Comparison of ENCODE assay signal across 8 mouse cellular contexts in the genomic region with DNA sequence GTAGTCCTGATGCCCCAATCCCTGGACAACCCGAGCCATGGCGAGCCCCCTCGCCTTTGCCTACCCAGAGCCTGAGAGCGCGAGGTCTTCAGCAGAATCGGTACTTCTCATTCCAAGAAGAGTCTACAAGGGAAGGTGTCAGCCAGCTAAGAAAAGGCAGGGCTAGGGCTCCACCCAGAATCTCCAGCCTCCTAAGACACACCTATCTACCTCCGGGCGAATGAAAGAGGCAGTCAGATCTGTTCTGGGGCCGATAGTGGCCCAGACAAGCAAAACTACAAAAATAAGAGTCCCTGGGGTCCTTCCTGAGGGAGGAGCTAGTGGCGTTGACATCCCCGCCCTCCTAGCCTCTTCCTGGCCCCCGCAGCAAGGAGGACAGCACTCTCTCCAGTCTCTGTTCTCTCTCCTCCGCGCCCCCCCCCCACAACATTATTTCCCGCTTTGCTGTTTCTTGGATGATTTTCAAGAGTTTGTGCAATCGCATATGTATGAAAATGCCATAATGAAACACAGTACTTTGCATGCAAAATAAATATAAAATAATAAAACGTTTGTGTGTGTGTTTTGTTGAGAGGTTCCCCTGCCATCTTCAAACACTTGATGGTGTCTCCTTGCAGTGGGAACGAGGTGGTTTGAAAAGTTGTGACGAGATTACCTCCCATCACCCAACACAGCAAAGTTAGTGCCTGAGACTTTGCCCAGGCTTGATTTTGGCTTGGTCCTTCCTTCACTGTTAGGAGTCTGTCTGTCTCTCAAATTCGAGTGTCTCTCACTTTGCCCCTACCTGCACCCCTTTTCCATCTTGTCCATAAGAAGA. TPM values are rescaled to one million over a fixed set of nuclear protein-coding genes. Genes with fewer than 3 reads are reported as not detected.
DNase-seq lines count a peak whose midpoint lies in the region; ATAC-seq and TF ChIP-seq lines count a peak whose summit lies in the region.

No protein-coding gene starts in this region.

- no peaks in the 10 kb centered on the region for H3K36me3 ChIP-seq in kidney, embryonic 15.5 days
- peaks cover 13% of the 10 kb centered on the region; the same call in 1 of the 2 replicates for H3K36me3 ChIP-seq in macrophage (ENCODE audit: inconsistent target)

- no peaks in the 10 kb centered on the region for H3K27me3 ChIP-seq in kidney, embryonic 15.5 days

- WGBS in kidney, embryonic 15.5 days = 2% methylated on average over 20 of the region's 20 CpGs
- WGBS in macrophage (ENCODE audit: missing documents) = 1% methylated on average over 18 of the region's 20 CpGs

- peak overlapping the region; percentile 93 for H3K4me3 ChIP-seq in bone marrow macrophage, adult 2 months (ENCODE audit: insufficient read depth, low read length)
- peak overlapping the region; percentile 59 for H3K4me3 ChIP-seq in kidney, embryonic 15.5 days (replicated peaks)
- H3K4me3 ChIP-seq in macrophage (ENCODE audit: inconsistent target) = peak overlapping the region; percentile 91

- no peak for TF ChIP-seq POLR2A in bone marrow macrophage, adult 2 months (IDR thresholded peaks at IDR 0.05; ENCODE audit: borderline replicate concordance, low read depth, low read length)

- peak; percentile 68 for ATAC-seq in granulocyte monocyte progenitor cell, adult 5-6 weeks (replicated peaks; ENCODE audit: poor library complexity, severe bottlenecking)
- ATAC-seq in kidney, embryonic 15.5 days (replicated peaks; ENCODE audit: low FRiP score) = peak; percentile 37; the same call in 1 of the 2 replicates

- DNase-seq in CD4-positive, CD25-positive, alpha-beta regulatory T cell, adult 2 months (ENCODE audit: low read depth, low spot score) = peak; percentile 85
- DNase-seq in spleen, postnatal 36 days (ENCODE audit: low spot score in 2 of 2) = peak; percentile 81 to 84
- DNase-seq in ovary, postnatal 10 days (ENCODE audit: low spot score) = no peak
- no peak for DNase-seq in left cerebral cortex, adult 18-20 months (ENCODE audit: low spot score in 2 of 2)

- peaks cover 58% of the 10 kb centered on the region for H3K79me2 ChIP-seq in macrophage (ENCODE audit: inconsistent target)

- peaks cover 20% of the 10 kb centered on the region for H3K4me1 ChIP-seq in bone marrow macrophage, adult 2 months (ENCODE audit: control insufficient read depth, insufficient read depth, low read length)
- H3K4me1 ChIP-seq in kidney, embryonic 15.5 days = peaks cover 47% of the 10 kb centered on the region

- peak overlapping the region; percentile 92 for H3K4me2 ChIP-seq in kidney, embryonic 15.5 days

- no peaks in the 10 kb centered on the region for H3K9me3 ChIP-seq in kidney, embryonic 15.5 days (replicated peaks)

- no peak for TF ChIP-seq CTCF in bone marrow macrophage, adult 2 months (IDR thresholded peaks at IDR 0.05; ENCODE audit: low read depth, low read length)

- peak overlapping the region; percentile 81 for H3K27ac ChIP-seq in bone marrow macrophage, adult 2 months (ENCODE audit: insufficient read depth, low read depth, low read length)
- H3K27ac ChIP-seq in kidney, embryonic 15.5 days = peak overlapping the region; percentile 81
- peak overlapping the region; percentile 88 for H3K27ac ChIP-seq in macrophage

- peak overlapping the region; percentile 51 for H3K9ac ChIP-seq in kidney, embryonic 15.5 days

RNA-seq across cellular contexts. Expression of gene Ggta1, which starts 1.7 kb away (rescaled TPM):
- 67.5 and 83.4 TPM in 2 replicates for polyA plus RNA-seq in bone marrow macrophage, adult 2 months (2012; ENCODE audit: insufficient read depth, insufficient read length, missing spikeins)
- total RNA-seq in granulocyte monocyte progenitor cell, adult 5-6 weeks (2014; fragmentation: Nextera tagmentation) = 37.2 and 49.6 TPM in 2 replicates
- total RNA-seq in granulocyte monocyte progenitor cell, adult 5-6 weeks (2017) = 72.8 and 82.4 TPM in 2 replicates
- 20.5 and 22.3 TPM in 2 replicates for polyA plus RNA-seq in kidney, embryonic 15.5 days (2015; fragmentation: Nextera tagmentation; extraction: Ambion mirVana)
- 100 to 1,000 TPM in 6 of 26 experiments, 10 to 100 TPM in 19, 1 to 10 TPM in 1; 9.2 to 143 (median 58.4) TPM for total RNA-seq in macrophage (2018; cell fraction: chromatin; rRNA removed)
- total RNA-seq in macrophage (2018; cell fraction: cytosol; rRNA removed) = 100 to 1,000 TPM in 11 of 26 experiments, 10 to 100 TPM in 15; 40.1 to 135 (median 81.6) TPM
- 100 to 1,000 TPM in 11 of 26 experiments, 10 to 100 TPM in 15; 38.3 to 241 (median 91.4) TPM for total RNA-seq in macrophage (2018; cell fraction: nucleus; rRNA removed)
- polyA plus RNA-seq in macrophage (2018) = 86.0 to 211 TPM (median 135 TPM) in 3 replicates
- total RNA-seq in left cerebral cortex, adult 18-20 months (2021) = 1 to 10 TPM; 3.3 to 3.6 TPM

Comparison
In these comparisons a context has a peak if more than half of its experiments do, and no peak if none do; other contexts are left out.
1. DNase-seq: peak in CD4-positive, CD25-positive, alpha-beta regulatory T cell, adult 2 months (single experiment) and spleen, postnatal 36 days (2 of 2); none in ovary, postnatal 10 days (single experiment) and left cerebral cortex, adult 18-20 months (0 of 2).
2. Peak in every context shown above with its lines, with median percentiles within 50 percentile points of each other: H3K27ac ChIP-seq and H3K4me3 ChIP-seq.